Mouse (Mus musculus): ENCODE measurements at regions not wholly inside any gene's neighbourhood (a gene's known extent, or its start where the extent isn't known, plus 50 kb on each side); places are given as distances from the start of the nearest gene placed in this dataset.

GRCm38 (mm10) chr3:18941301-18942177 lies 686.9 kb downstream of the 1700064H15Rik start:
- WGBS = 79% methylated on average over 11 of the region's 11 CpGs
- H3K27ac ChIP-seq (ENCODE audit: low read depth, low read length) = no peak overlapping the region
- no peaks in the 10 kb centered on the region for H3K27me3 ChIP-seq (ENCODE audit: insufficient read depth, low read length)
- no peaks in the 10 kb centered on the region for H3K9me3 ChIP-seq (ENCODE audit: low read length)
- DNase-seq (ENCODE audit: low spot score) (no peak), ATAC-seq (ENCODE audit: low FRiP score) (no peak)
- H3K4me2 ChIP-seq (ENCODE audit: low read depth, low read length, poor library complexity, severe bottlenecking) = no peak overlapping the region
- no peaks in the 10 kb centered on the region for H3K4me1 ChIP-seq (ENCODE audit: insufficient read depth, low read length)
- H3K9ac ChIP-seq (replicated peaks; ENCODE audit: low read length, poor library complexity, severe bottlenecking) = no peak overlapping the region
- H3K4me3 ChIP-seq (ENCODE audit: low read depth, low read length) = no peak overlapping the region
- no peak for TF ChIP-seq CTCF (IDR thresholded peaks at IDR 0.05)
- H3K36me3 ChIP-seq (ENCODE audit: insufficient read depth, low read length) = no peaks in the 10 kb centered on the region

DNA sequence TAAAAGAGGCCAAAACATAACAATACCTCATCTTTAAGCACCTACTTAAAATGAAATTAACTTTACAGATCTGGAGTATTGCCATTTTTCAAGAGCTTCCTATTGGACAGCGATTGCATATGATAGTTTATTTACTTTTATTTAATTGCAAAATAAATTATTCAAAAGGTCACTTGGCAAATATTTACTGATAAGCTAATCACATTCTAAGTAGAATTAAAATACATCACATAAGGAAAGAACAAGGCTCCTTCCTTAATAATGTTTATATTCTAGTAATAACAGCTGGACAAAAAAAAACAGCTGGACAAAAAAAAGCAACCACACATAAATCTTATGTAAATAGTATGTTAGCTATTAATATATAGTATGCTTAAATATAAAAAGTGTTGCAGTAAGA lies 668.1 kb downstream of the 1700064H15Rik start:
- TF ChIP-seq CTCF (IDR thresholded peaks at IDR 0.05) = no peak
- Histone ChIP-seq H3K4me1 (ENCODE audit: insufficient read depth, low read length) (no peaks in the 10 kb centered on the region), H3K9me3 (ENCODE audit: low read length) (no peaks in the 10 kb centered on the region), H3K9ac (replicated peaks; ENCODE audit: low read length, poor library complexity, severe bottlenecking) (no peak overlapping the region), H3K4me3 (ENCODE audit: low read depth, low read length) (no peak overlapping the region), H3K36me3 (ENCODE audit: insufficient read depth, low read length) (no peaks in the 10 kb centered on the region), H3K4me2 (ENCODE audit: low read depth, low read length, poor library complexity, severe bottlenecking) (no peak overlapping the region), H3K27ac (ENCODE audit: low read depth, low read length) (no peak overlapping the region), H3K27me3 (ENCODE audit: insufficient read depth, low read length) (no peaks in the 10 kb centered on the region)
- no peak for DNase-seq (ENCODE audit: low spot score)
- no peak for ATAC-seq (ENCODE audit: low FRiP score)
- WGBS = 83% methylated on average over 1 of the region's 1 CpGs

DNA sequence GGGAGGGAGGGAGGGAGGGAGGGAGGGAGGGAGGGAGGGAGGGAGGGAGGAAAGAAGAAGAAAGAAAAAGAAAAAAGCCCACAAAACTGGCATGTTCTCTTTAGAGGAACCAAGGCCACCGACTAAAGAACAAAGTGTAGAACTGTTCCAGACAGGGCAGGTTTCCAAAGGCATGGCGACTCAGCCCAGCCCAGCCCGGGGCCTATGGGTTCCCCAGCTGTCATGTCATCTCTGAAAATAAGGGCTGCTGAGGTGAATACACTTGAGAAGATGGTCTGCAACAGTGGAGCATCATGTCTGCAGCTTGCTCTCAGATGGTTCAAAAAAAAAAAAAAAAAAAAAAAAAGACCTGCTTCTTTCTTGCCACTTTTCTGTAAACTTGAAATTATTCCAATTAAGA lies 639.8 kb downstream of the 1700064H15Rik start:
- H3K9me3 ChIP-seq (ENCODE audit: low read length) = no peaks in the 10 kb centered on the region
- ATAC-seq (ENCODE audit: low FRiP score) = 0 out of 2 replicates have a peak, but pooled peaks have one; percentile 51
- peak; percentile 56 for DNase-seq (ENCODE audit: low spot score)
- H3K36me3 ChIP-seq (ENCODE audit: insufficient read depth, low read length) = no peaks in the 10 kb centered on the region
- TF ChIP-seq CTCF (IDR thresholded peaks at IDR 0.05) = no peak
- no peak overlapping the region for H3K27ac ChIP-seq (ENCODE audit: low read depth, low read length)
- H3K4me1 ChIP-seq (ENCODE audit: insufficient read depth, low read length) = no peaks in the 10 kb centered on the region
- no peak overlapping the region for H3K4me3 ChIP-seq (ENCODE audit: low read depth, low read length)
- H3K27me3 ChIP-seq (ENCODE audit: insufficient read depth, low read length) = no peaks in the 10 kb centered on the region
- H3K4me2 ChIP-seq (ENCODE audit: low read depth, low read length, poor library complexity, severe bottlenecking) = no peak overlapping the region
- H3K9ac ChIP-seq (replicated peaks; ENCODE audit: low read length, poor library complexity, severe bottlenecking) = no peak overlapping the region
- 80% methylated on average over 3 of the region's 3 CpGs for WGBS

GRCm38 (mm10) chr3:18989577-18990240 lies 638.8 kb downstream of the 1700064H15Rik start:
- no peaks in the 10 kb centered on the region for H3K36me3 ChIP-seq (ENCODE audit: insufficient read depth, low read length)
- no peaks in the 10 kb centered on the region for H3K9me3 ChIP-seq (ENCODE audit: low read length)
- no peaks in the 10 kb centered on the region for H3K27me3 ChIP-seq (ENCODE audit: insufficient read depth, low read length)
- no peak overlapping the region for H3K9ac ChIP-seq (replicated peaks; ENCODE audit: low read length, poor library complexity, severe bottlenecking)
- WGBS = 51% methylated on average over 13 of the region's 13 CpGs
- 0 out of 2 replicates have a peak overlapping the region, but pooled peaks have one; percentile 9 for H3K4me2 ChIP-seq (ENCODE audit: low read depth, low read length, poor library complexity, severe bottlenecking)
- H3K27ac ChIP-seq (ENCODE audit: low read depth, low read length) = no peak overlapping the region
- DNase-seq (ENCODE audit: low spot score) = peak; percentile 91
- no peaks in the 10 kb centered on the region for H3K4me1 ChIP-seq (ENCODE audit: insufficient read depth, low read length)
- no peak overlapping the region for H3K4me3 ChIP-seq (ENCODE audit: low read depth, low read length)
- peak; percentile 69; the same call in 1 of the 2 replicates for ATAC-seq (ENCODE audit: low FRiP score)
- TF ChIP-seq CTCF (IDR thresholded peaks at IDR 0.05) = no peak

DNA sequence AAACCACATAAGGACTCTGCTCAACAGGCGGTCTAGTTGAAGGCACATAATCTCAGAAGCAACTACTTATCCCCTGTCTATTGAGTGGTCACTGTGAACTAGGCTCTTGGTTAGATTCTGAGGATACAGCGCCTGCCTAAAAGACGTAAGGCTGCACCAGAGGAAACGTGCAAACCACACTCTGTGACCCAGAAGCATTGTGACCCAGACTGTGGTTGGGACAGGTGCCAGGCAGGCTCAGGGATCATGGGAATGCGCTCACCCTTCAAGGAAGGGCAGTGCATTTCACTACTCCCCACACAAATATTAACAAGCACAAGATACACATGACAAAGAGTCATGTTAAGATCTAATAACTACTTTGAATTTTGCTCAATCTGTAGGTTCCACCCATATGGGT lies 628.3 kb downstream of the 1700064H15Rik start:
- Histone ChIP-seq H3K4me1 (ENCODE audit: insufficient read depth, low read length) (no peaks in the 10 kb centered on the region), H3K9me3 (ENCODE audit: low read length) (no peaks in the 10 kb centered on the region), H3K27ac (ENCODE audit: low read depth, low read length) (no peak overlapping the region), H3K27me3 (ENCODE audit: insufficient read depth, low read length) (no peaks in the 10 kb centered on the region), H3K9ac (replicated peaks; ENCODE audit: low read length, poor library complexity, severe bottlenecking) (no peak overlapping the region), H3K4me3 (ENCODE audit: low read depth, low read length) (no peak overlapping the region), H3K36me3 (ENCODE audit: insufficient read depth, low read length) (no peaks in the 10 kb centered on the region), H3K4me2 (ENCODE audit: low read depth, low read length, poor library complexity, severe bottlenecking) (no peak overlapping the region)
- 84% methylated on average over 5 of the region's 5 CpGs for WGBS
- ATAC-seq (ENCODE audit: low FRiP score) (no peak), DNase-seq (ENCODE audit: low spot score) (no peak)
- TF ChIP-seq CTCF (IDR thresholded peaks at IDR 0.05) = no peak

DNA sequence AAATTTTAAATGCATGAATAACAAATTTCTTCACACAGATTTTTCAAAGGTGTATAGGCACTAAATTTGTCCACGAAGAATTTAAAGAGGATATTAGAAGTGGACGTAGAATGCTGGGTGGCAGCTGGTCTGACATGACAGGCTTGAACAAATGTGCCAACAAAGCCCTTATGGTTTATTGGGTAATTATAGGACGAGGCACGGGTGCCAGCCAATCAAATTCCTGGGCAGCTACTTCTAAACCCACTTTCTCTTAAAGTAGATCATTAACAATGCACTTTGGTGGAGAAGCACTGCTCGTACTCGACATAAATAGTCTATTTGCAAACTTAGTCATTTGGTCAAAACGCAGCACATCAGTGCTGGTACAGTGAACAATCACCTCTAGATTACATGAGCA lies 626.4 kb downstream of the 1700064H15Rik start:
- no peaks in the 10 kb centered on the region for H3K36me3 ChIP-seq (ENCODE audit: insufficient read depth, low read length)
- no peak for ATAC-seq (ENCODE audit: low FRiP score)

More for the DNA sequence above, 626.4 kb downstream of the 1700064H15Rik start:
- WGBS = 82% methylated on average over 7 of the region's 7 CpGs
- Histone ChIP-seq H3K4me1 (ENCODE audit: insufficient read depth, low read length) (no peaks in the 10 kb centered on the region), H3K4me3 (ENCODE audit: low read depth, low read length) (no peak overlapping the region), H3K4me2 (ENCODE audit: low read depth, low read length, poor library complexity, severe bottlenecking) (no peak overlapping the region), H3K27ac (ENCODE audit: low read depth, low read length) (no peak overlapping the region), H3K27me3 (ENCODE audit: insufficient read depth, low read length) (no peaks in the 10 kb centered on the region), H3K9me3 (ENCODE audit: low read length) (no peaks in the 10 kb centered on the region), H3K9ac (replicated peaks; ENCODE audit: low read length, poor library complexity, severe bottlenecking) (no peak overlapping the region)
- DNase-seq (ENCODE audit: low spot score) = peak; percentile 21
- no peak for TF ChIP-seq CTCF (IDR thresholded peaks at IDR 0.05)

All from midbrain, postnatal 0 days (tissue).